Mouse (Mus musculus): ENCODE results near the gene Llgl1.

Llgl1 gene

GRCm38 (mm10) chr11:60699524-60700075 is at the start of gene Llgl1:
Llgl1 (plus strand) TSS chr11:60699723.
- in situ Hi-C loops (cut with MboI, MseI), result loop anchor here (5.0 kb wide), 1 partner anchor 78 kb away; the partner anchor contains the start of genes Smcr8 and Top3a

DNA sequence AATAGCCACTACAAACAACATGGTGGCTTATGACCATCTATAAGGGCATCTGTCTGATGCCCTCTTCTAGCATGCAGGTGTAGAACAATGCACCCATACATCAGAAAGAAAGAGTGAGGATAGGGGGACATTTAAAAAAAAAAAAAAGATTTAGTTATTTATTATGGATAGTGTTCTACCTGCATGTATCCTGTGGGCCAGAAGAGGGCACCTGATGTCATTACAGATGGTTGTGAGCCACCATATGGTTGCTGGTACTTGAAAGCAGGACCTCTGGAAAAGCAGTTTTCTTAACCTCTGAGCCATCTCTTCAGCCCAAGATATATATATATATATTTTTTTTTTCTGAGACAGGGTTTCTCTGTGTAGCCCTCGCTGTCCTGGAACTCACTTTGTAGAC is 3.4 kb upstream of the Llgl1 start:
- in situ Hi-C loops (cut with MboI, MseI), result loop anchor here (5.0 kb wide), 1 partner anchor 81 kb away; the partner anchor contains the start of genes Smcr8 and Top3a

DNA sequence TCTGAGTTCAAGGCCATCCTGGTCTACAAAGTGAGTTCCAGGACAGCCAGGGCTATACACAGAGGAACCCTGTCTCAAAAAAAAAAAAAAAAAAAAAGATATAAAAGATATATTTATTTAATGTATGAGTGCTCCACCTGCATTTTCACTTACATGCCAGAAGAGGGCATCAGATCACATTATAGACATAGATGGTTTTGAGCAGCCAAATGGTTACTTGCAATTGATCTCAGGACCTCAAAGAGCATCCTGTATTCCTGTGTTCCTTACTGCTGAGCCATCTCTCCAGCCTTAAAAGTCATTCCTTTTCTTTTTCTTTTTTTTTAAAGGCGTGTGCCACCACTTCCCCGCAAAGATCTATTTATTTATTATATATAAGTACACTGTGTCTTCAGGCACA is 2.0 kb upstream of the Llgl1 start:
- in situ Hi-C loops (cut with MboI, MseI), result loop anchor here (5.0 kb wide), 1 partner anchor 80 kb away; the partner anchor contains the start of genes Smcr8 and Top3a

DNA sequence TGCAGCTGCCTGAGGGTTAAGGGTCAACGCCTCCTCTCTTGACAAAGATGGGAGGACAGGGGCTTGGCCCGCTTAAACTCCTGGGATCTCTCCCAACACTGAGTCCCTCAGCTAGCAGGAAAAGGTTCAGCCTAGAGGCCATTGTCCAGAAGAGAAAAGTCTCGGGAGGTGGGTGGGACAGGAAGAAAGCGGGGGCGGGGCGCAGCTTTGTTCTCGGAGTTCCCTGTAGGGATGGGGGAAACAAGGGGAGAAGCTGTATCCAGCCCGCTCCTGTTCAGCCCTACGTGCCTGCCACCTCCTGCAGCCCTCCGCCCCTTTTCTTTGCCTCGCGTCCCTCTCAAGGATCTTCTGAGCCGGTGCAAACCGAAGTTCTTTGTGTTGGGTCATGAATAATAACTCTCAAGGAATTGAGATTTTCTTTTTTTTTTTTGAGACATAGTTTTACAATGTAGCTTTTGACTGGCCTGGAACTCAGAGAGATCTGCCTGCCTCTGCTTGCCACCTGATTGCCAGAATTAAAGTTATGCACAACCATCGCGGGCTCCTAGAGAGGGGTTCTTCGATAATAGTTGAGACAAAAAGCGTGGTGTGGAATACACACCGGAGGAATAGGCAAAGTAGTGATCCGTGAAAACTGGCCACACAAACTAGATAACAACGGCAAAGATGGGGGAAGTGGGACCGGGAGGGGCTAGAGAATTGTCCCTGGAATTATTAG is 558 bp upstream of the Llgl1 start:
- in situ Hi-C loops (cut with MboI, MseI), result loop anchor here (5.0 kb wide), 1 partner anchor 78 kb away; the partner anchor contains the start of genes Smcr8 and Top3a

DNA sequence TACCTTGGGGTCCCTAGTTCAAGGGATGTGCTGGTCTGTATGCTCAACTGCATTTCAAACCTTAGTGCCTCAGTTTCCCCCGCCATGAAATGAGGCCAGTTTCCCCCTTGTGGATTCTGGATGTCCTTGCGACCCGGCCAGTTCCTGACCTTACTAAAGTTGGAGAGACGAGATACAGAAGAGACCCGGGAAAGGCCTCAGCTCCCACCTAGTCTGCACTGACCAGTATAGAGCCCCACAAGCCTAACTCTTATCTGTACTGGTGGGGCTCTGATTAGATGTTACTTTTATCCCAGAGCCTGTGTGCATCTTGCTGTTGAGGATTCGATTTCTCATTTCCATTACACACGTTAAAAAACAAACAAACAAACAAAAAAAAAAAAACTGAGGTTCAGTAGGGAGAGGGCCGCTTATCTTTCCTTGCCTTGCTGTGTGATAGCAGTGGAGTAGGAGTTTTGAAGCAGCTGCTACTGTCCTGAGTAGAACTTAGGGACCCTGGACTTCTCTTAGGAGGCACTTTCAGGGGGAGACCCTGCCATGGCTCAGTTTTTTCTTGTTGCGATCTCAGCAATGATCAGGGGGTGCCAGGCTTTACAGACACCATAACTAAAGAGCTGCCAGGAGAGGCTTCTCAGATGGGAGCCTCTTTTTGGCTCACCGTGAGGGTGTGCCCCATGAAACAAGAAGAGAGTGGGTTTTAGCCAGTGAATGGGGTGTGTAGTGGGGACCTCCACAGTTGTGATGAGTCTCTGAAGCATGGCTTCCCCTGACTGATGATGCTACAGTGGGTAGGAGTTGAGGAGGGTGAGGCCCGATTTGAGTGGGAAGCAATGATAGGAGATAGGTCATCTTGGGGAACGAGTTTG is 1.0 kb downstream of the Llgl1 start:
- in situ Hi-C loops (cut with MboI, MseI), result no loop called here

GRCm38 (mm10) chr11:60701611-60702010 is 2.1 kb downstream of the Llgl1 start:
- in situ Hi-C loops (cut with MboI, MseI), result no loop called here

- in situ Hi-C loops (cut with MboI, MseI), result no loop called here
Measured at GRCm38 (mm10) chr11:60703131-60703530, 3.6 kb downstream of the Llgl1 start.

- in situ Hi-C loops (cut with MboI, MseI), result no loop called here
Measured at GRCm38 (mm10) chr11:60704023-60704880, 4.7 kb downstream of the Llgl1 start.

DNA sequence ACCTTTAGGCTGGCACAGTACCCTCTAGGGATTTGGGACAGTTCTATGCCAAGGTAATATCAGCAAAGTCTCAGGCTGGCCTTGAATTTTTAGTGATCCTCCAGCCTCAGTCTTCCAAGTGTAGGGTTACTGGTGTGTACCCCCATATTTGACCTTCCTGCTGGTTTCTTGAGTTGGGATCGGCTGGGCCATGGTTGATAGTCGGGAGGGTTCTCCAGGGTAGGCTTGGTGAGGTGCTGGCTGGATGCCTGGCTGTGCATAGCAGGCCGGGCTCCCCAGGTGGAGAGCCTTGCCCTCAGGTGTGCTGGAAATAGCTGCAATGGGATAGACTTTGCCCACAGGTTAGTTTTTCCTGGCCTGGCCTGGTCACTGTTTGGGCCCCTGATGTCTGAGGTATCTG is 5.7 kb downstream of the Llgl1 start:
- in situ Hi-C loops (cut with MboI, MseI), result no loop called here

DNA sequence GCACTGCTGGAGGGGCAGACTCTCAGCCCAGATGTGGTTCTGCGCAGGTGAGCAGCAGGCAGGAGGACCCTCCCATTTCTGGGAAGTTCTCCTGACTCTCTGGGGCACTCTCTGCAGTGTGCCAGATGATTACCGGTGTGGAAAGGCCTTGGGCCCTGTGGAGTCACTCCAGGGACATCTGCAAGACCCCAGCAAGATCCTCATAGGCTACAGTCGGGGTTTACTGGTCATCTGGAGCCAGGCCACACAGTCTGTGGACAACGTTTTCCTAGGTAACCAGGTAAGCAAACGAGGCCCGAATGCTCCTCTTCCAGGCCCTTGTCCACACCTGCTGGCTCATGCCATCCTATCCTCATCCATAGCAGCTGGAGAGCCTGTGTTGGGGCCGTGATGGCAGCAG is 6.6 kb downstream of the Llgl1 start:
- in situ Hi-C loops (cut with MboI, MseI), result no loop called here

DNA sequence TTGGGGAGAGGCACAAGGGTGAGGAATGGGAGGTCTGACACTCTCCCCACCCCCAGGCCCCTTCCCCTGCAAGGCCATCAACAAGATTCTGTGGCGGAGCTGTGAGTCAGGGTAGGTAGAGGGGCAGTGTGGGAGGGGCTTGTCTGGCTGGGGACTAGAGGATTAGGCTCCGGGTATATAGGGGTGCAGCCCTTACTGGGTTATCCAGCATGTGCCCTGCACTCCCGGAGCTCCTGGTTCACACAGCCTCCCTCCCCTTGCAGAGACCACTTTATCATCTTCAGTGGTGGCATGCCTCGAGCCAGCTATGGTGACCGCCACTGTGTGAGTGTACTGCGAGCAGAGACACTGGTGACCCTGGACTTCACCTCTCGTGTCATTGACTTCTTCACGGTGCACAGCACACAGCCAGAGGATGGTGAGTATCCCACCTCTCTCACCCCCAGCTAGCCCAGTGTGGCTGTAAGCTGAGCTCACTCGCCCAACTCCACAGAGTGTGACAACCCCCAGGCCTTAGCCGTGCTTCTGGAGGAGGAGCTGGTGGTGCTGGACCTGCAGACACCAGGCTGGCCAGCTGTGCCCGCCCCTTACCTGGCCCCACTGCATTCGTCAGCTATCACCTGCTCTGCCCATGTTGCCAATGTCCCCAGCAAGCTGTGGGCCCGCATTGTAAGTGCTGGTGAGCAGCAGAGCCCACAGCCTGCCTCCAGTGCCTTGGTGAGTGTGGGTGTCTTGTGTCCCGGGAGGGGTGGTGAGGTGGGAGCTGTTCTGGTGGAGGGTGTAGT is 7.4 kb downstream of the Llgl1 start:
- in situ Hi-C loops (cut with MboI, MseI), result no loop called here

DNA sequence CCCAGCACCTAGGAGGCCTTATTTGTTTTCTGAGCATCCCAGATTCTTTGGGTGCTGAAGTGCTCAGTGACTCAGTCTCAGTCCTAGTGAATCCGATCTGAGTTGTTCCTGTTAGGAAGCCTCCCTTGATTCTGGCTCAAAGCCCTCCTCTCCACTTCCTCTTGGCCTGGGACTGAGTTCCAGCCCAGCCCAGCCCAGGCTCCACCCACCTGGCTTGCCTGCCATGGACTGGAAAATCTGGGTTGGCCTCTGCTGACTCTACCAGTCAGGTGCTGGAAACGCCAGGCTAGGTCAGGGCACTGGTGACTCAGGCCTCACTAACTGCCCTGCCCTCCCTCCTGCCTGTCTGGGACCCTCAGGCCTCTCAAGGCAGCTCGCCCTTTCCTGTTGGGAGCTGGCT is 8.1 kb downstream of the Llgl1 start:
- in situ Hi-C loops (cut with MboI, MseI), result no loop called here

DNA sequence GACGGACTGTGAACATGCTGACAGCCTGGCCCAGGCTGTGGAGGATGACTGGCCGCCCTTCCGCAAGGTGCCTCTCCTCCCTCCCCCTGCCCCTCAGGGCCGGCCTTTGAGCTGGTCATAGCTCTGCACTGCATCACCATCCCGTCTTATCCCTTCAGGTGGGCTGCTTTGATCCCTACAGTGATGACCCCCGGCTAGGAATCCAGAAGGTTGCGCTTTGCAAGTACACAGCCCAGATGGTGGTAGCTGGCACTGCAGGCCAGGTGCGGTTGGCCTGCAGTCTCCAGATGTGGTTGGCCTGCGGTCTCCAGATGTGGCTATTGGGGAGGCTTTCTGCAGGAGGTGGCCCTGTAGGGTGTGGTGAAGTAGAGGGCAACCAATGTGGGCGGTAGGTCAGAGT is 9.1 kb downstream of the Llgl1 start:
- in situ Hi-C loops (cut with MboI, MseI), result no loop called here

DNA sequence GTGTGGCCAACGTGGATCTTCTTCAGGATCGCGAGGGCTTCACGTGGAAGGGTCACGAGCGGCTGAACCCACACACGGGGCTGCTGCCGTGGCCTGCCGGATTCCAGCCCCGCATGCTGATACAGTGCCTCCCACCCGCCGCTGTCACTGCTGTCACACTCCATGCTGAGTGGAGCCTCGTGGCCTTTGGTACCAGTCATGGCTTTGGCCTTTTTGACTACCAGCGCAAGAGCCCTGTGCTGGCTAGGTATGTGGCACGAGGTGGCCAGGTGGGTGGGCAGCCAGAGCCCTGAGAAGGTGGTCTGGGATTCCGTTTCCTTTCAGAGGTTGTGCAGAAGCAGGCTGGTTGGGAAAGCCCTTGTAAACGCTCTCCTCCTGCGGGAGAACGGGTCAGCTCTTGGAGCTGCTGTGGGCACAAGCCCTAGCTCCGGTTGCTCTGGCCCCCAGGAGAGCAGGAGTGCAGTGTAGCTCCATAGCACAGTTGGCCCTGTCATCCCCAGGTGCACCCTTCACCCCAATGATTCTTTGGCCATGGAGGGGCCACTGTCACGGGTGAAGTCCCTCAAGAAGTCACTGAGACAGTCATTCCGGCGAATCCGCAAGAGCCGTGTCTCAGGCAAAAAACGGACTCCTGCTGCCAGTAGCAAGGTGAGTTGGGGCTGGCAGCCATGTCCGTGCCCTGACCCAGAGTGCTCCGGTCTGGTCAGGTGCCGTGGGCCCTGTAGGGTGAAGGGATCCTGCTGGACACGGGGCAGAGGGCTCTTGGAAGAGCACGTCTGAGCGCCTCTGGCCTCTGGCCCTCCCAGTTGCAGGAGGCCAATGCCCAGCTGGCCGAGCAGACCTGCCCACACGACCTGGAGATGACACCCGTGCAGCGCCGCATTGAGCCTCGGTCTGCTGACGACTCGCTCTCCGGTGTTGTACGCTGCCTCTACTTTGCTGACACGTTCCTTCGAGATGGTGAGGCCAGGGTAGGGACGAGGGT is 10.2 kb downstream of the Llgl1 start:
- in situ Hi-C loops (cut with MboI, MseI), result no loop called here

- in situ Hi-C loops (cut with MboI, MseI), result no loop called here
Measured at GRCm38 (mm10) chr11:60711218-60711617, 11.7 kb downstream of the Llgl1 start.

- in situ Hi-C loops (cut with MboI, MseI), result no loop called here
Measured at GRCm38 (mm10) chr11:60712040-60712439, 12.5 kb downstream of the Llgl1 start.

DNA sequence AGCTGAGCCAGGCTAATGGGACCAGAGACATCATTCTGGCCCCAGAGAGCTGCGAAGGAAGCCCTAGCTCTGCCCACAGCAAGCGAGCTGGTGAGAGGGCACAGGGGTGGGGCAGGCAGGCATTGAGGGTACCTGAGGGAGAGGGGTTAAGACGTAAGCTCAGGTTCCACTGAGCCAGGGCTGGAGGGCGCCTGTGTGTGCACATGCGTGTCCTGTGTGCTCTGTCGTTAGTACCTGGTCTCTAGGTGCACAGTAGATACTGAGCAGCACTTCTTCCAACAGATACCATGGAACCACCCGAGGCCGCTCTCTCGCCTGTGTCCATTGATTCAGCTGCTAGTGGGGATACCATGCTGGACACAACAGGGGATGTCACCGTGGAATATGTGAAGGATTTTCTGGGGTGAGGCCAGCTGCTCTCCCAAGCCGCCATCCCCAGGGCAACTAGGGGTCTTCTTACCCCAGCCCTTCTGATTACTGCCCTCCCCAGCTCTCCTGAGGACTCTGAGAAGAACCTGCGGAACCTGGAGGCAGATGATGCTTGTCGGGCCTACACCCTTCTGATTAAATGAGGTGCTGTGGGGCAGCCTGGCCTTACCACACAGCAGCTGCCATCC is 13.2 kb downstream of the Llgl1 start:
- in situ Hi-C loops (cut with MboI, MseI), result no loop called here

GRCm38 (mm10) chr11:60715833-60716232 is 16.3 kb downstream of the Llgl1 start:
- in situ Hi-C loops (cut with MboI, MseI), result no loop called here

- in situ Hi-C loops (cut with MboI, MseI), result no loop called here
Measured at GRCm38 (mm10) chr11:60719263-60719662, 19.7 kb downstream of the Llgl1 start.

Measured in regulatory T cell (primary cell).